Mouse (Mus musculus) forebrain, embryonic 16.5 days (tissue): ENCODE results near the gene Zfp507. TPM values are rescaled to one million over a fixed set of nuclear protein-coding genes. Genes with fewer than 3 reads are reported as not detected.

Experiments
- ATAC-seq: fragments of 200-750 bp; cut with Nextera tagmentation; 2 replicates; pipeline ENCODE4 v1.8.0; 2017; ENCODE audit warnings: mild to moderate bottlenecking, moderate library complexity
- H3K27ac ChIP-seq: fragments of 300-500 bp; sonication (generic); 2 replicates; pipeline ENCODE4 v1.5.1; 2014; ENCODE audit warnings: low read length, control low read depth
- H3K27me3 ChIP-seq: fragments of 300-500 bp; sonication (generic); replicated peaks from 2 replicates; pipeline ENCODE4 v1.6.1; 2014; ENCODE audit warnings: low read length; ENCODE audit not compliant: control insufficient read depth, insufficient read depth
- H3K36me3 ChIP-seq: fragments of 300-500 bp; sonication (generic); 2 replicates; pipeline ENCODE4 v1.6.1; 2014; ENCODE audit not compliant: control insufficient read depth, insufficient read depth
- H3K4me1 ChIP-seq: fragments of 300-500 bp; sonication (generic); replicated peaks from 2 replicates; pipeline ENCODE4 v1.6.1; 2014; ENCODE audit warnings: low read length; ENCODE audit not compliant: control insufficient read depth, insufficient read depth
- H3K4me2 ChIP-seq: fragments of 300-500 bp; sonication (generic); 2 replicates; pipeline ENCODE4 v1.6.1; 2014; ENCODE audit warnings: mild to moderate bottlenecking, low read length, control low read depth
- H3K4me3 ChIP-seq: fragments of 300-500 bp; sonication (generic); replicated peaks from 2 replicates; pipeline ENCODE4 v1.5.1; 2014; ENCODE audit warnings: mild to moderate bottlenecking, low read length, control low read depth
- H3K9ac ChIP-seq: fragments of 300-500 bp; sonication (generic); replicated peaks from 2 replicates; pipeline ENCODE4 v1.6.1; 2014; ENCODE audit warnings: low read depth, low read length, control low read depth
- H3K9me3 ChIP-seq: fragments of 300-500 bp; sonication (generic); 2 replicates; pipeline ENCODE4 v1.6.1; 2016; ENCODE audit warnings: low read length; ENCODE audit not compliant: control insufficient read depth
- WGBS: fragments of 180-500 bp; shearing (Covaris S2); extraction: QIAGEN DNeasy Blood & Tissue Kit; methylation state at CpG from one replicate; pipeline ENCODE4 v1.1.7; 2014; 5-methylcytosine and 5-hydroxymethylcytosine counted together
- polyA plus RNA-seq: library from polyadenylated mRNA; unstranded; fragments of >200 nt; fragmentation: Nextera tagmentation; extraction: Ambion mirVana; gene quantifications from 2 replicates; pipeline ENCODE4 v1.2.1, GENCODE M21; 2015

The Zfp507 gene
- 18.5 and 18.8 TPM in 2 replicates for polyA plus RNA-seq

- WGBS: 23% methylated on average over 23 of the region's 26 CpGs
- peaks cover 12% of the 10 kb centered on the region for H3K36me3 ChIP-seq
- ATAC-seq: peak; percentile 94
Observed at GRCm38 (mm10) chr7:35802906-35803595, at the start of gene Zfp507. TSS of gene Zfp507 (minus strand) at chr7:35803003.

GRCm38 (mm10) chr7:35850426-35850825 is 47.6 kb upstream of the Zfp507 start:
- H3K4me1 ChIP-seq: peaks cover 8% of the 10 kb centered on the region; the same call in 1 of the 2 replicates
- no peak overlapping the region for H3K27ac ChIP-seq
- no peaks in the 10 kb centered on the region for H3K9me3 ChIP-seq
- 73% methylated on average over 5 of the region's 5 CpGs for WGBS
- H3K4me3 ChIP-seq: no peak overlapping the region
- H3K36me3 ChIP-seq: no peaks in the 10 kb centered on the region
- no peak for ATAC-seq
- no peak overlapping the region for H3K4me2 ChIP-seq
- H3K27me3 ChIP-seq: no peaks in the 10 kb centered on the region
- H3K9ac ChIP-seq: no peak overlapping the region

More at GRCm38 (mm10) chr7:35802906-35803595, at the start of gene Zfp507:
- peak within 1 kb of the TSS; percentile 97 for H3K9ac ChIP-seq
- peaks cover 11% of the 10 kb centered on the region for H3K4me1 ChIP-seq
- H3K27ac ChIP-seq: peak within 1 kb of the TSS; percentile 86
- H3K9me3 ChIP-seq: no peaks in the 10 kb centered on the region
- peak within 1 kb of the TSS; percentile 92 for H3K4me2 ChIP-seq
- no peaks in the 10 kb centered on the region for H3K27me3 ChIP-seq
- peak within 1 kb of the TSS; percentile 84 for H3K4me3 ChIP-seq

DNA sequence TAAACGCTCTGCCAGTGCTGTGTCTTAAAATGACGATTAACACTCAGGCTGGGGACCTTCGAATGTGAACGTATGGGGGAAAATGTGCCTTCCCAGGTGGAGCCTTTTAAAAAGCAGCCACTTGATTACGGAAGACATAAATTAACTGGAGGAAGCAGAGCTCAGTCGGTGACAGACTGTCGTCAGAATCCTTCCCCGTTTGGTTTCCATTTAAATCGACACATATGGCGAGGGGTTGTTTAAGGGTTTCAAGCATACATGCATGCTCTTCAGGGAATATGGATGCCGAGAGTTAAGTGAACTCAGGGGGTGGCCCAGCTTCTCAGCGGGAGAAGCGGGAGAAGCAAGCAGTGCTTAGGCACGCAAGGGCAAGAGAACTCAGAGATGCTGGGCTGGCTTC is 45.7 kb upstream of the Zfp507 start:
- Histone ChIP-seq H3K27me3 (no peaks in the 10 kb centered on the region), H3K27ac (peak overlapping the region; percentile 17; the same call in 1 of the 2 replicates), H3K4me1 (peaks cover 8% of the 10 kb centered on the region; the same call in 1 of the 2 replicates), H3K4me3 (no peak overlapping the region), H3K9ac (no peak overlapping the region), H3K9me3 (no peaks in the 10 kb centered on the region), H3K36me3 (no peaks in the 10 kb centered on the region), H3K4me2 (no peak overlapping the region)
- 0 out of 2 replicates have a peak, but pooled peaks have one; percentile 26 for ATAC-seq
- WGBS: 35% methylated on average over 14 of the region's 14 CpGs

DNA sequence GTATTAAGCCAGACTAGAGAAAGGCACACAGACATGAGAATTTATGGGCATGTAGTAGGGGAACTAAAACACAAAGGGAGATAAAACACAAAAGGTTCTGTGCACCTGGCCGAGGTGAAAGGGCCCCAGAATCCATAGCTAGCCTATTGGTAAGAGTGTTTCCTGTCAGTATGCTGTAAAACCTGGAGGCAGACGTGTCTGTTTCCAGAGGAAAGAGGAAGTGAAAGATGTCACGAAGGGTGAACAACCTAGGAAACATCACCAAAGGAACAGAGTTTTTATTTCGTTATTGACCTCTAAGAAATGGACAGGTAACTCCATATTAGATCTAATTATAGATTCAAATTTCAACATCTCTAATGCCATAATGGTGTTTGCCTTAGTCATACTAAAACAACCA is 37.7 kb upstream of the Zfp507 start:
- H3K36me3 ChIP-seq: no peaks in the 10 kb centered on the region
- H3K4me3 ChIP-seq: no peak overlapping the region
- H3K9me3 ChIP-seq: no peaks in the 10 kb centered on the region
- no peaks in the 10 kb centered on the region for H3K27me3 ChIP-seq
- no peak for ATAC-seq
- no peak overlapping the region for H3K4me2 ChIP-seq
- WGBS: 81% methylated on average over 4 of the region's 4 CpGs
- no peak overlapping the region for H3K27ac ChIP-seq
- H3K4me1 ChIP-seq: peaks cover 7% of the 10 kb centered on the region
- H3K9ac ChIP-seq: no peak overlapping the region

GRCm38 (mm10) chr7:35836851-35837250 is 34.0 kb upstream of the Zfp507 start:
- Histone ChIP-seq H3K4me1 (peaks cover 7% of the 10 kb centered on the region), H3K9ac (no peak overlapping the region), H3K4me2 (no peak overlapping the region), H3K4me3 (no peak overlapping the region), H3K27me3 (no peaks in the 10 kb centered on the region), H3K9me3 (no peaks in the 10 kb centered on the region), H3K36me3 (no peaks in the 10 kb centered on the region), H3K27ac (no peak overlapping the region)
- peak; percentile 89 for ATAC-seq
- WGBS: 43% methylated on average over 19 of the region's 19 CpGs

DNA sequence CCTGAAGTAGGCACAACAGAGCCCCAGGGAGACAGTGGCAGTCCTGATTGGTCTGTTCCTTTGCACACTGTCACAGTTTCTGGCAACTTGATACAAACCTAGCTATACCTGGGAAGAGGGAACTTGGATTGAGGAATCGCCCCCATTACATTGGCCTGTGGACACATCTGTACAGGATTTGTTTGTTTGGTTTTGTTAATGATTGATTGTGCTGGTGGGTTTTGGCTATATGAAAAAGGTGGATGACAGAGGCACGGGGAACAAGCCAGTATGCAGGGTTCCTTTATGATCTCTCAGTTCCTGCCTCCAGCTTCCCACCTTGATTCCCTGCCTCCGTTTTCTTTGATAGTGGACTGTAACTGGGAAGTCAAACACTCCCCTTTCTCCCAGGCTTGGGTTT is 33.6 kb upstream of the Zfp507 start:
- no peak overlapping the region for H3K9ac ChIP-seq
- H3K4me2 ChIP-seq: no peak overlapping the region
- no peaks in the 10 kb centered on the region for H3K9me3 ChIP-seq
- H3K4me1 ChIP-seq: peaks cover 7% of the 10 kb centered on the region
- no peak overlapping the region for H3K4me3 ChIP-seq
- no peak overlapping the region for H3K27ac ChIP-seq
- WGBS: 81% methylated on average over 3 of the region's 3 CpGs
- no peaks in the 10 kb centered on the region for H3K27me3 ChIP-seq
- no peaks in the 10 kb centered on the region for H3K36me3 ChIP-seq
- no peak for ATAC-seq

GRCm38 (mm10) chr7:35830119-35830518 is 27.3 kb upstream of the Zfp507 start:
- Histone ChIP-seq H3K4me1 (no peaks in the 10 kb centered on the region), H3K4me2 (no peak overlapping the region)
- WGBS: 88% methylated on average over 7 of the region's 7 CpGs

DNA sequence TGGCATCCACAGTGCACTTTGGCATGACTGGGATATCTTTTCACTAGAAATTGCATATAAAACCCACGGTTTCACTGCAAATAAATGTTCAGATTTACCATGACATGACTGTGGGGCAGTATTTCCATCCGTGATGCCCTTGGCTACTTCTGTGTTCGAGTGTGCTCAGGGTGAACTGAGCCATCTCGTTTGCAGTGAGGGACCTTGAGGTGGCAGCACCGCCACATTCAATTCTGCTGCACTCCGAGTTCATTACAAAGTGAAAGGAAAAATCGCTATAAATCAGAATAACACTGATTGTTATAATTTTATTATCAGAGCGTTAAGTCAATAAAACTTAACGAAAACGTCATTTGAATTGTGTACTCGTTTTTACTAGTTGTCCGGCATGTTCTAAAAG is 21.1 kb upstream of the Zfp507 start:
- H3K9me3 ChIP-seq: no peaks in the 10 kb centered on the region
- H3K4me3 ChIP-seq: no peak overlapping the region
- H3K4me1 ChIP-seq: no peaks in the 10 kb centered on the region
- H3K36me3 ChIP-seq: no peaks in the 10 kb centered on the region
- H3K4me2 ChIP-seq: no peak overlapping the region
- H3K27me3 ChIP-seq: no peaks in the 10 kb centered on the region
- no peak overlapping the region for H3K9ac ChIP-seq
- ATAC-seq: no peak
- no peak overlapping the region for H3K27ac ChIP-seq
- WGBS: 83% methylated on average over 12 of the region's 12 CpGs

More at GRCm38 (mm10) chr7:35830119-35830518, 27.3 kb upstream of the Zfp507 start:
- Histone ChIP-seq H3K9ac (no peak overlapping the region), H3K4me3 (no peak overlapping the region), H3K36me3 (no peaks in the 10 kb centered on the region), H3K9me3 (no peaks in the 10 kb centered on the region), H3K27ac (no peak overlapping the region), H3K27me3 (no peaks in the 10 kb centered on the region)
- no peak for ATAC-seq

- no peak for ATAC-seq
- Histone ChIP-seq H3K36me3 (no peaks in the 10 kb centered on the region), H3K9me3 (no peaks in the 10 kb centered on the region), H3K27me3 (no peaks in the 10 kb centered on the region), H3K4me2 (no peak overlapping the region), H3K4me1 (no peaks in the 10 kb centered on the region), H3K9ac (no peak overlapping the region), H3K4me3 (no peak overlapping the region), H3K27ac (no peak overlapping the region)
- 87% methylated on average over 17 of the region's 17 CpGs for WGBS
Observed at GRCm38 (mm10) chr7:35822320-35822719, 19.5 kb upstream of the Zfp507 start.
